Mouse (Mus musculus) liver, postnatal 0 days (tissue): ENCODE measurements around the gene Pgd.

ENCODE experiments used
- CTCF ChIP-seq: sonication (generic); IDR thresholded peaks from 2 replicates; pipeline ENCODE4 v1.5.1; 2016; ENCODE audit warnings: antibody characterized with exemption, low read depth
- EP300 ChIP-seq: IDR thresholded peaks from 2 replicates; pipeline ENCODE4 v1.6.1; 2016; ENCODE audit warnings: antibody characterized with exemption, low read depth, mild to moderate bottlenecking

- TF ChIP-seq CTCF (no peak), EP300 (no peak)
These were observed 35.9 kb upstream of the Pgd start for GRCm38 (mm10) chr4:149202467-149202866.
